Mouse (Mus musculus) thymus, postnatal 36 days (tissue): ENCODE results near the gene Rac3.
"Not testable (repeated sequence)": the region's sequence is repeated elsewhere in the genome, so short reads cannot be mapped to it uniquely, and the experiment has no call there.

Experiments
- DNase-seq, 2 experiments: peaks; one replicate each; pipeline ENCODE4 v3.0.0; 2022; ENCODE audit warnings: mixed read lengths in 2 of 2

The Rac3 gene

GRCm38 (mm10) chr11:120721124-120722066, at the start of gene Rac3:
TSS of gene Rac3 (plus strand) at chr11:120721470.
- DNase-seq = peak; percentile 55 to 69

- DNase-seq = peak; percentile 96 to 97
Measured at GRCm38 (mm10) chr11:120672687-120673593, 48.3 kb upstream of the Rac3 start, which contains the start of gene Aspscr1. TSS of gene Aspscr1 (plus strand) at chr11:120672973.

GRCm38 (mm10) chr11:120673594-120674122, 47.6 kb upstream of the Rac3 start:
- no peak for DNase-seq

- DNase-seq = not testable (repeated sequence)
Measured at GRCm38 (mm10) chr11:120675875-120676274, 45.4 kb upstream of the Rac3 start.

GRCm38 (mm10) chr11:120676951-120677350, 44.3 kb upstream of the Rac3 start:
- DNase-seq = no peak

- DNase-seq = peak in 1 of 2 experiments; percentile 13
Measured at GRCm38 (mm10) chr11:120679909-120680308, 41.4 kb upstream of the Rac3 start.

DNA sequence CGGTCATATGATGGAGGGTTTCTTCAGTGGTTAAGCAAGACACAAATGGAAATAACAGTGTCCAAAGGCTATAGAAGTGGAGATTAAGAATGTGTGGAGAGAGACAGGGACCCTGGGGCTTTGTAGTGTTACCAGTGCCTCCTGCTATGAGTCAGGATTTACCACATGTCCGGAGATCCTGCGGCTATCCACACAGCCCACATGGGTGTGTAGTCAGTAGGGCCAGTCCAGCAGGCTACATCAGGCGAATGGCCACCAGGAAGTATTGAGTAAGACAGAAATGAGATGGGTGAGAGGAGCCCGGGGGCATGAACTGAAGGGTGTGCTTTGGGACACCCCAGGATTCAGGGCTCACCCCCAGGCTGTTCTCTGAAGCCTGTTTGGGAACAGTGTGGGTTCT, 38.6 kb upstream of the Rac3 start:
- no peak for DNase-seq

DNA sequence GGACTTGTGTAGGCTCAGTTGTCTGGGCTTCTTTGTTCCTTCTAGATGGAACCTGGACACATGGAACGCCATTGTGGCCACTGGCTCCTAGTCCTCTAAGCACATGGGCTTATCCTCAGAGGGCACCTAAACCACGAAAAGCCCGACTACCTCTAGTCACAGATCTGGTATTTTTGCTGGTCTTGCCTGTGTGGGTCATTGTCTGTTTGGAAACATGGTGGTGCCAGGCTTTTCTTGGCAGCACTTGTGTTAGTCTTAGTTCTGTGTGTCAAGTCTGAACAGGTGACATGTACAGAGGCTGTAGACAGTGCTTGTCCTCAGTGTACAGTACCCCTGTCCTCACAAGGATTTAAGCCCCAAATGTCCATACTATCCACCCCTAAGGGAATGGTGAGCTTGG, 37.7 kb upstream of the Rac3 start:
- DNase-seq = no peak

DNA sequence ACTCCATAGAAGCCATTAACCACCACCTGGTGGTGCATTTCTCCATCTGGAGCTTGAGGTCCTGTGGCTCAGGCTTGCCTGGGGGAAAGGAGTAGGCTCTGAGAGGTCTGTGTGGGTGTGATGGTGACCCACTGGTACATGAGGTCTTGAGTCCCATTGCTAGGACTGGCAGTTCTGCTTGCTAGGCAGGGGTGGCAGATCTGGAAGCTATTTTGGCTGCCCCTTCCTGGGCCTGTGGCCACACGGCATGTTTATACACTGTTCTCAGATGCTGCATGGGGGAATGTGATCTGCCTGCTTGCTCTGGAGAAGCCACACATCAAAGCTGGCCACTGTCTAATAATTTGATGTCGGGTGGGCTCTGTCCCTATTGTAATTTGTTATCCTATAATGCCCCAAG, 37.2 kb upstream of the Rac3 start:
- DNase-seq = no peak

GRCm38 (mm10) chr11:120684660-120685059, 36.6 kb upstream of the Rac3 start:
- DNase-seq = no peak

DNA sequence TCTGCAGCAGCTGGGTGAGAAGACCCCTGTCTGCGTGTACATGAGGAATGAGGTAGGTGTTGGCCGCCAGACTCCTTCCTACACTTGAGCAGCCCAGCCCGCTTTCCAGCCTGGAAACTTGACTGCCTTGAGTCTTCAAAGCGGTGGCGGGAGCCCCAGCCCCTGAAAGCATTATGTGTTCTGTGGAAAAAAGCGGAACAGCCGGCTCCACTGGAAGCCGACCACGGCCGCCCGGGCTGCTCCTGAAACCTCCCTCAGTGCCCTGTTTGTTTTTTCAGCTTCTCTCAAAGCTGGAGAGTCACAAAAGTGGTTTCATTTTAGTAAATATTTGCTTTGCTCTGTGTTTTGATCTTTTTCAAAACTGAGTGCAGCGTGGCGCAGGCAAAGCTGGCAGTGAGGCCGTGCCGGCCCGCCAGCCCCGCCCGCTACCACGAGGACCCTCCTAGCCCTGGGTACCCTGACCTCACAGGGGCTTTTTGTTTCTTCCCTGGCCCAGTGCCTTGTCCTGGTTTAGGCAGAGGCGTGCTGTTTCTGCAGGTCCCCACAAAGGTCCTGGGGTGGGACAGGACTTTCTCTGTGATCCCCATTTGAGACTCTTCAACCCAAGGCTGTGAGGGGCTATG, 34.5 kb upstream of the Rac3 start:
- DNase-seq = no peak

- no peak for DNase-seq
Measured at GRCm38 (mm10) chr11:120689365-120689764, 31.9 kb upstream of the Rac3 start.

GRCm38 (mm10) chr11:120692471-120693011, 28.7 kb upstream of the Rac3 start:
- DNase-seq = no peak

DNA sequence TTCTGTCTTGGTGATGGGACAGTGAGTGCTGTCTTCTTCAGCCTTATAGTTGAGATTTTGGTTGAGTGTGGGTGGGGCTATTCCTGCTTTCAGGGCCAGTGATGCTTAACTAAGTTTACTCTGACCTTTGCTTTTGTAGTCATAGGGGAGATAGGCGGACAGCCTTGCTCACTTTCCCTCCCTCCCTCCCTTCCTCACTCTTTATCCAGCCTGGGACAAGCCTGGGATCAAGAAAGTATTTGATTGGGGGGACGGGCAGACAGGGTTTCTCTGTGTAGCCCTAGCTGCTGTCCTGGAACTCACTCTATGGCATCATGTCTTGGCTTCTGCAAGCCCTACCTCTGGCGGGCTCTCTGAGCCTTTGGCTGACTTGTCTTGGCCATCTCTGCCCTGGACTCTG, 27.8 kb upstream of the Rac3 start:
- DNase-seq = no peak

GRCm38 (mm10) chr11:120695184-120695583, 26.1 kb upstream of the Rac3 start:
- no peak for DNase-seq

DNA sequence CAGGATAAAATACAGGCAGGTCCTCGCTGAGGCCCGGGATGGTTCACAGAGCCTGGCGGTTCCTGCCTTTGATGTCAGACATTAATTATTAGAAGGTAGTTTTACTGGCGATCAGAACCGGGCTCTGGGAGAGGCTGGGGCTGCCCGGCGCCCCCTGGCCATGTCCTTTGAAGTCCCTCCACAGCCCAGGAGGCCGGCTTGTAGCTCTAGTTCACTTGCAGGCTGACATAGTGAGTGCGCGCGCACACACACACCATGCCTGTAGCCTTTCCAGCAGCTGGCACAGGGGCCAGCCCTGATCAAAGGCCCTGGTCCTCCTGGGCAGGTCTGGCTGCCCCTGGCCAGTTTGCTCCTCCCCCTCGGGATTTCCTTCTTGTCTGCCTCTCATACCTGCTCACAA, 25.6 kb upstream of the Rac3 start:
- no peak for DNase-seq

- DNase-seq = no peak
Measured at GRCm38 (mm10) chr11:120696568-120696967, 24.7 kb upstream of the Rac3 start.

GRCm38 (mm10) chr11:120697741-120698140, 23.5 kb upstream of the Rac3 start:
- DNase-seq = no peak

DNA sequence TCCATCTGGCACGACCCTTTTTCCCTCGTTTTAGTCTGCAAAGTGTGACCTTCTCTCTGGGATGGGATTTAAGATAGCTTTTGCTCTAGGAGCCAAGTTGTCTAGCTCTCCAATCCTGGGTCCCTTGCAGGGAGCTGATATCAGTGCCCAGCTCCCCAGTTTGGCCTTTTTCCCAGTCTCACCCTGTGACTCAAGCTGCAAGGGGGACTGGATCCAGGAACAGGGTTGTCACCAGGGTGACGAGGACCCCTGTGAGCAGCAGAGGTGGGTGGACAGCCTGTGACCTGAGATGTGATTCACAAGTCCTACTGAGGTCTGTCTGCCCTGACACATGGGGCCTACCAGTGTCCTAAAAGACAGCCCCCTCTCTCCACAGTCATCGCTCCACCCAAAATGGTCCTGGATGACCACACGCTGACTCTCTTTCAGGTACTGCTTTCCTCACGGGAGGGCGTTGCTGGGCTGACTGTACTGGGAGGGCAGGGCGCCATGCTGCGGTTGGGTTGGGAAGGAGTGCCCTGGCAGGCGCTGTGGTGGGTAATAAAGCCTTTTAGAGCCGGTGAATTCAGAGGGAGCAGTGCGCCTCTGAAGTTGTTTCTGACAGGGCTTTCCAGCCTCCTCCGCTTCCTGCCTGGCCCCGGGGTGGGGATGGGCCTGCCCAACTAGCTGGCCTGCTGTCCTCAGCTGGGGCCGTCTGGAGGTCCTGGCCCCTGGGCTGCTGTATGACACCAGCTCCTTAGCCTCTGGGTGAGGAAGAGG, 17.4 kb upstream of the Rac3 start:
- DNase-seq = no peak

GRCm38 (mm10) chr11:120704486-120705325, 16.6 kb upstream of the Rac3 start:
- DNase-seq = no peak

GRCm38 (mm10) chr11:120706120-120706519, 15.2 kb upstream of the Rac3 start:
- DNase-seq = no peak
